Mouse (Mus musculus) embryonic fibroblast, embryonic 13.5 days (primary cell): ENCODE measurements at regions not wholly inside any gene's neighbourhood (a gene's known extent, or its start where the extent isn't known, plus 50 kb on each side); places are given as distances from the start of the nearest gene placed in this dataset.

Experiments
- CTCF ChIP-seq: IDR thresholded peaks from 2 replicates; pipeline ENCODE4 v1.5.1; 2011; ENCODE audit warnings: mild to moderate bottlenecking, control low read depth, low read length, moderate library complexity, borderline replicate concordance; ENCODE audit not compliant: insufficient read depth
- POLR2A ChIP-seq: IDR thresholded peaks from 2 replicates; pipeline ENCODE4 v1.6.1; 2011; ENCODE audit warnings: low read depth, mild to moderate bottlenecking, control low read depth, low read length, moderate library complexity

DNA sequence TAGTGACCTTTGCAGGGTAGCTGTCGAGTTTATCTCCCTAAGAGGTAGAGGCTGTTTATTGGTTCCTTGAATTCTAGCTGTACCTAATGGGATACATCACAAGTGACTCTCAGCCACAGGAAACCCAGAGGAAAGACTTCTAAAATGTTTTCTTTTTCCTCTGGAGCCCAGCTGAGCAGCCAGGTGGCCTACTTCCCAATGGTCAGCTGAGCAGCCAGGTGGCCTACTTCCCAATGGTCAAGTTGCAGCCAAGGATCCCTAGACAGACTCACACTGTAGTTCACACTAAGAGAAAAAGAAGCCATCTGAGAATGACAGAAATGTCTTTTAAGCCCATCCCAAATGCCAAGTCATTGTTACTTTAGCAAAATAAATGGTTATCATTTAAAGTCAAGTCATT lies 61.8 kb upstream of the Rbfox1 start:
- TF ChIP-seq POLR2A: no peak
- no peak for TF ChIP-seq CTCF
